Comparison of ENCODE assay signal across 7 mouse cellular contexts in genomic region chr4:48472792-48473650, GRCm38 (mm10). TPM values are rescaled to one million over a fixed set of nuclear protein-coding genes. Genes with fewer than 3 reads are reported as not detected.
A peak's percentile ranks its signal among the peaks of the same experiment; 100 is the strongest.
DNase-seq lines count a peak whose midpoint lies in the region; ATAC-seq lines count a peak whose summit lies in the region.

Gene Tex10 (minus strand): TSS chr4:48473459.

- peak within 1 kb of the TSS; percentile 81 for H3K27ac ChIP-seq in embryonic facial prominence, embryonic 11.5 days (replicated peaks; ENCODE audit: low read depth, low read length)
- peak within 1 kb of the TSS; percentile 98 for H3K27ac ChIP-seq in limb, embryonic 10.5 days
- H3K27ac ChIP-seq in midbrain, embryonic 13.5 days: peak within 1 kb of the TSS; percentile 74

- peak; percentile 95 for ATAC-seq in embryonic facial prominence, embryonic 11.5 days (replicated peaks; ENCODE audit: insufficient number of reproducible peaks, low FRiP score, low TSS enrichment, low read depth)
- ATAC-seq in granulocyte monocyte progenitor cell, adult 5-6 weeks (replicated peaks; ENCODE audit: poor library complexity, severe bottlenecking): peak; percentile 93
- peak; percentile 97 for ATAC-seq in midbrain, embryonic 13.5 days

- H3K4me3 ChIP-seq in embryonic facial prominence, embryonic 11.5 days (ENCODE audit: low read depth, low read length): peak within 1 kb of the TSS; percentile 94
- H3K4me3 ChIP-seq in limb, embryonic 10.5 days: peak within 1 kb of the TSS; percentile 96
- peak within 1 kb of the TSS; percentile 97 for H3K4me3 ChIP-seq in midbrain, embryonic 13.5 days (replicated peaks)

- DNase-seq in adrenal gland, postnatal 14 days: peak; percentile 95
- peak; percentile 96 for DNase-seq in embryonic facial prominence, embryonic 11.5 days (ENCODE audit: low spot score)
- peak; percentile 82 for DNase-seq in kidney, adult 11 months
- DNase-seq in limb, embryonic 10.5 days (ENCODE audit: low spot score): peak; percentile 98
- DNase-seq in spleen, adult 12 weeks (ENCODE audit: low spot score): peak; percentile 82

- H3K4me1 ChIP-seq in embryonic facial prominence, embryonic 11.5 days (ENCODE audit: control insufficient read depth, insufficient read depth, low read length): no peaks in the 10 kb centered on the region
- peaks cover 16% of the 10 kb centered on the region for H3K4me1 ChIP-seq in limb, embryonic 10.5 days
- peaks cover 21% of the 10 kb centered on the region for H3K4me1 ChIP-seq in midbrain, embryonic 13.5 days (replicated peaks)

- H3K4me2 ChIP-seq in embryonic facial prominence, embryonic 11.5 days (ENCODE audit: low read depth, low read length): peak within 1 kb of the TSS; percentile 46
- peak within 1 kb of the TSS; percentile 94 for H3K4me2 ChIP-seq in midbrain, embryonic 13.5 days (replicated peaks)

- WGBS in embryonic facial prominence, embryonic 11.5 days: under 1% methylated on average over 89 of the region's 89 CpGs
- under 1% methylated on average over 89 of the region's 89 CpGs for WGBS in limb, embryonic 10.5 days
- WGBS in midbrain, embryonic 13.5 days: under 1% methylated on average over 89 of the region's 89 CpGs

- no peaks in the 10 kb centered on the region for H3K9me3 ChIP-seq in embryonic facial prominence, embryonic 11.5 days (replicated peaks; ENCODE audit: control insufficient read depth, low read length)
- no peaks in the 10 kb centered on the region for H3K9me3 ChIP-seq in limb, embryonic 10.5 days (replicated peaks)
- H3K9me3 ChIP-seq in midbrain, embryonic 13.5 days: no peaks in the 10 kb centered on the region

- H3K36me3 ChIP-seq in embryonic facial prominence, embryonic 11.5 days (replicated peaks; ENCODE audit: control insufficient read depth, insufficient read depth, low read depth, low read length): peaks cover 4% of the 10 kb centered on the region
- H3K36me3 ChIP-seq in limb, embryonic 10.5 days: peaks cover 18% of the 10 kb centered on the region
- peaks cover 8% of the 10 kb centered on the region for H3K36me3 ChIP-seq in midbrain, embryonic 13.5 days

- peak within 1 kb of the TSS; percentile 94 for H3K9ac ChIP-seq in embryonic facial prominence, embryonic 11.5 days (replicated peaks; ENCODE audit: low read length)
- H3K9ac ChIP-seq in midbrain, embryonic 13.5 days (replicated peaks): peak within 1 kb of the TSS; percentile 95

- no peaks in the 10 kb centered on the region for H3K27me3 ChIP-seq in embryonic facial prominence, embryonic 11.5 days (ENCODE audit: control insufficient read depth, insufficient read depth, low read length)
- H3K27me3 ChIP-seq in limb, embryonic 10.5 days (ENCODE audit: low read depth, poor library complexity, severe bottlenecking): no peaks in the 10 kb centered on the region
- H3K27me3 ChIP-seq in midbrain, embryonic 13.5 days: no peaks in the 10 kb centered on the region

RNA-seq across cellular contexts. Expression of gene Tex10, which starts in this region (rescaled TPM):
- total RNA-seq in adrenal gland, postnatal 14 days (2021): 23.0 and 27.0 TPM in 2 replicates
- 91.7 and 103 TPM in 2 replicates for polyA plus RNA-seq in embryonic facial prominence, embryonic 11.5 days (2014; fragmentation: Nextera tagmentation; extraction: Ambion mirVana)
- total RNA-seq in granulocyte monocyte progenitor cell, adult 5-6 weeks (2014; fragmentation: Nextera tagmentation): 45.3 and 55.8 TPM in 2 replicates
- total RNA-seq in granulocyte monocyte progenitor cell, adult 5-6 weeks (2017): 40.6 and 54.1 TPM in 2 replicates
- 83.4 and 89.4 TPM in 2 replicates for polyA plus RNA-seq in limb, embryonic 10.5 days (2016; fragmentation: Nextera tagmentation; extraction: Ambion mirVana)
- polyA plus RNA-seq in midbrain, embryonic 13.5 days (2015; fragmentation: Nextera tagmentation; extraction: Ambion mirVana): 41.8 and 42.8 TPM in 2 replicates

Comparison
In these comparisons a context has a peak if more than half of its experiments do, and no peak if none do; other contexts are left out.
1. Peak in every context shown above with its lines: DNase-seq, ATAC-seq, H3K4me3 ChIP-seq and H3K27ac ChIP-seq.